Mouse (Mus musculus) urinary bladder, postnatal 4 days (tissue): ENCODE results near the gene Tff1.

Experiments
- DNase-seq, 2 experiments: peaks; one replicate each; pipeline ENCODE4 v3.0.0; 2021 to 2022; ENCODE audit warnings: low spot score in 2 of 2

The Tff1 gene

GRCm38 (mm10) chr17:31153785-31154184, 11.3 kb downstream of the Tff1 start:
- no peak for DNase-seq

- no peak for DNase-seq
These were observed 12.0 kb downstream of the Tff1 start for GRCm38 (mm10) chr17:31152966-31153499.

GRCm38 (mm10) chr17:31152512-31152911, 12.6 kb downstream of the Tff1 start:
- DNase-seq = no peak

- DNase-seq = no peak
These were observed 19.1 kb downstream of the Tff1 start for GRCm38 (mm10) chr17:31145998-31146397.

GRCm38 (mm10) chr17:31144040-31145037, 20.7 kb downstream of the Tff1 start, which contains the start of gene Tff2:
Gene Tff2, minus strand, starts transcription at chr17:31144282.
- DNase-seq = no peak

GRCm38 (mm10) chr17:31142116-31142515, 23.0 kb downstream of the Tff1 start:
- no peak for DNase-seq

- DNase-seq = no peak
These were observed 26.7 kb downstream of the Tff1 start for GRCm38 (mm10) chr17:31138398-31138797.

GRCm38 (mm10) chr17:31136821-31137220, 28.3 kb downstream of the Tff1 start:
- DNase-seq = no peak

GRCm38 (mm10) chr17:31136291-31136690, 28.8 kb downstream of the Tff1 start:
- no peak for DNase-seq

- no peak for DNase-seq
These were observed 30.2 kb downstream of the Tff1 start for GRCm38 (mm10) chr17:31134913-31135312.

GRCm38 (mm10) chr17:31133776-31134175, 31.3 kb downstream of the Tff1 start:
- no peak for DNase-seq

- no peak for DNase-seq
These were observed 33.7 kb downstream of the Tff1 start for GRCm38 (mm10) chr17:31131269-31131821.

GRCm38 (mm10) chr17:31129452-31129851, 35.6 kb downstream of the Tff1 start, which contains the start of gene Tff3:
Gene Tff3, minus strand, starts transcription at chr17:31129646.
- no peak for DNase-seq

GRCm38 (mm10) chr17:31128708-31129318, 36.3 kb downstream of the Tff1 start:
- DNase-seq = no peak

- no peak for DNase-seq
These were observed 39.4 kb downstream of the Tff1 start for GRCm38 (mm10) chr17:31125548-31126266.

- no peak for DNase-seq
These were observed 43.1 kb downstream of the Tff1 start for GRCm38 (mm10) chr17:31121975-31122374.

- DNase-seq = peak; percentile 39 to 75
These were observed 45.6 kb downstream of the Tff1 start for GRCm38 (mm10) chr17:31119429-31119828.

- no peak for DNase-seq
These were observed 47.1 kb downstream of the Tff1 start for GRCm38 (mm10) chr17:31117946-31118345.

GRCm38 (mm10) chr17:31116063-31116462, 49.0 kb downstream of the Tff1 start:
- DNase-seq = no peak

GRCm38 (mm10) chr17:31113191-31113856, 51.8 kb downstream of the Tff1 start:
- DNase-seq = no peak
